Mouse (Mus musculus) olfactory bulb, adult 2 months (tissue): ENCODE data around the gene Ipo13.

Experiments
- CTCF ChIP-seq: fragments of 200-500 bp; IDR thresholded peaks from 2 replicates; pipeline ENCODE4 v1.5.1; 2012; ENCODE audit warnings: low read depth, mild to moderate bottlenecking, low read length, moderate library complexity; ENCODE audit not compliant: insufficient read depth
- POLR2A ChIP-seq: fragments of 200-500 bp; IDR thresholded peaks from 2 replicates; pipeline ENCODE4 v1.6.1; 2012; ENCODE audit warnings: mild to moderate bottlenecking, low read depth, low read length, moderate library complexity; ENCODE audit not compliant: insufficient read depth

- TF ChIP-seq CTCF (no peak), POLR2A (no peak)
Observed at GRCm38 (mm10) chr4:117878703-117879102, 36.1 kb downstream of the Ipo13 start.
